Mouse (Mus musculus): ENCODE data around the gene Mybpc2. TPM values are rescaled to one million over a fixed set of nuclear protein-coding genes. Genes with fewer than 3 reads are reported as not detected.

The Mybpc2 gene
- total RNA-seq, 2 experiments from 2014 or later = 4,330 to 4,768 TPM

- no peak for DNase-seq (ENCODE audit: low spot score)
Measured at GRCm38 (mm10) chr7:44465111-44465510, 59.3 kb downstream of the Mybpc2 start, which contains the start of gene Aspdh. Gene Aspdh (plus strand): TSS chr7:44465391.

DNA sequence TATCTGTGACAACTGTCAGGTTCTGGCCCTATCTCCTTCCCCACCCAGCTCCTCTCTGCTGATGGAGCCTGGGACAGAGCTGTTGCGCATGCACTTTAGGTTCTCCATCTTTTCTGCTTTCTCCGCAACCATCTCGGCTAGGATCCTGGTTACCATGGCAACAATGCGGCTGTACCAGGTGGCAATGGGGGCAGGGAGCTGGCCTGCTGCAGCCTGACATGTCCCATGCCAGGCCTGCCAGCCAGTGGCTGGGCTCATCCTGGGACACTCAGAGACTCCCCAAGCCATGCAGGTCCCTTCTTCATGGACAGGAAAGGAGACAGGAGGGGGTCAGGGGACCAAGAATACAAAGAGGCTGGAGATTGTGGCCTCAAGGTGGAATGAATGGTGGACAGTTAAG lies 59.9 kb downstream of the Mybpc2 start:
- DNase-seq (ENCODE audit: low spot score) = no peak

- DNase-seq (ENCODE audit: low spot score) = no peak
Measured at GRCm38 (mm10) chr7:44463556-44464225, 60.8 kb downstream of the Mybpc2 start.

- no peak for DNase-seq (ENCODE audit: low spot score)
Measured at GRCm38 (mm10) chr7:44463056-44463425, 61.4 kb downstream of the Mybpc2 start.

DNA sequence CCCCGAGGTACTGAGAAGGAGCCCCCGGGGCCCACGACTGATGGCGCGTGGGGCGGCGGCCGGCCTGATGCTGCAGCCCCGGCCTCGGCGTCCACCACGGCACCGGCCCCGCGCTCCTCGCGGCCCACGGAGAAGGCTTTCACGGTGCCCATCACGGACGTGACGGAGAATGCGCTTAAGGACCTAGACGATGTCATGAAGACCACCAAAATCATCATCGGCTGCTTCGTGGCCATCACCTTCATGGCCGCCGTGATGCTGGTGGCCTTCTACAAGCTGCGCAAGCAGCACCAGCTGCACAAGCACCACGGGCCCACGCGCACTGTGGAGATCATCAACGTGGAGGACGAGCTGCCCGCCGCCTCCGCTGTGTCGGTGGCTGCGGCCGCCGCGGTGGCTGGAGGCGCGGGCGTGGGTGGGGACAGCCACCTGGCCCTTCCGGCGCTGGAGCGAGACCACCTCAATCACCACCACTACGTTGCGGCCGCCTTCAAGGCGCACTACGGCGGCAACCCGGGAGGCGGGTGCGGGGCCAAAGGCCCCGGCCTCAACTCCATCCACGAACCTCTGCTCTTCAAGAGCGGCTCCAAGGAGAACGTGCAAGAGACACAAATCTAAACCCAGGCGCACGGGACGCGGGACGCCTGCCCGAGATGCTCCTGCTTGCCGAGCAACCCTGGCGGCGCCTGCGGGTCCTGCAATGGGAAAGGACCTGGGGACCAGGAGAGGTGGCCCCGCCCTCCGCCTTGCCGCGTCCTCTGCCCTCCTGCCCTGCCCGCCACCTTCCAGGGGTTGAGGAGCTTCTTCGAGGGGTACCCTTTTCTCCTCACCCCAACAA lies 62.0 kb downstream of the Mybpc2 start:
- no peak for DNase-seq (ENCODE audit: low spot score)

- DNase-seq (ENCODE audit: low spot score) = no peak
Measured at GRCm38 (mm10) chr7:44461503-44462217, 62.8 kb downstream of the Mybpc2 start.

DNA sequence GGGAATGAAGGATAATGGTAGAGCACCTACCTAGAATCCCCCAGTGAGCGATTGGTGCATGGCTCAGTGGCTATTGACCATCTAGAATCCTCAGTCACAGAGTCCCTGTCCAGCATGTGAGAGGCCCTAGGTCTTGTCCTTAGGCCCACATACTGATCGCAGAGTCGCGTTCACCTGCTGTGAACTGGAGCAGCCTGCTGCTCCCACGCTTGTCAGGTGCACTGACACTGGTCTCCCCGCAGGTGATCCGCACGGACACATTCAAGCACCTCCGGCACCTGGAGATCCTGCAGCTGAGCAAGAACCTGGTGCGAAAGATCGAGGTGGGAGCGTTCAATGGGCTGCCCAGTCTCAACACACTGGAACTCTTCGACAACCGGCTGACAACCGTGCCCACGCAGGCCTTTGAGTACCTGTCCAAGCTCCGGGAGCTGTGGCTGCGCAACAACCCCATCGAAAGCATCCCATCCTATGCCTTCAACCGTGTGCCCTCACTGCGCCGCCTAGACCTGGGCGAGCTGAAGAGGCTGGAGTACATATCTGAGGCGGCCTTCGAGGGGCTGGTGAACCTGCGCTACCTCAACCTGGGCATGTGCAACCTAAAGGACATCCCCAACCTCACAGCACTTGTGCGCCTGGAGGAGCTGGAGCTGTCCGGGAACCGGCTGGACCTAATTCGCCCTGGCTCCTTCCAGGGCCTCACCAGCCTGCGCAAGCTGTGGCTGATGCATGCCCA lies 63.5 kb downstream of the Mybpc2 start:
- DNase-seq (ENCODE audit: low spot score) = no peak

- no peak for DNase-seq (ENCODE audit: low spot score)
Measured at GRCm38 (mm10) chr7:44460067-44460466, 64.4 kb downstream of the Mybpc2 start.

GRCm38 (mm10) chr7:44456302-44456701 lies 68.2 kb downstream of the Mybpc2 start:
- no peak for DNase-seq (ENCODE audit: low spot score)

GRCm38 (mm10) chr7:44453256-44453655 lies 71.2 kb downstream of the Mybpc2 start:
- DNase-seq (ENCODE audit: low spot score) = no peak

Small RNA genes within 50 kb of the gene (microRNA-seq; reads per million reads assigned to microRNA genes)
- gene Mir7052 (3.4 reads per million, percentile 2 among the genes with 10 or more reads in this experiment), gene Mir7053 (not detected)

Other genes with a start within 250 kb of the Mybpc2 start
- gene Clec11a, start 217.8 kb downstream of the Mybpc2 start, total RNA-seq (2021) = 1 to 10 TPM in 1 of 2 experiments, under 1 TPM in 1; 0.84 to 1.3 TPM
- gene Shank1, start 214.4 kb downstream of the Mybpc2 start, total RNA-seq (2021) = under 1 TPM; 0.25 to 0.36 TPM
- gene Syt3, start 140.6 kb downstream of the Mybpc2 start, total RNA-seq (2021) = 1 to 10 TPM; 3.4 to 4.8 TPM
- under 1 TPM in 1 of 2 experiments, not detected in 1; 0.25 TPM for gene 1700008O03Rik, start 138.8 kb downstream of the Mybpc2 start, total RNA-seq (2021)
- under 1 TPM in 1 of 2 experiments, not detected in 1; 0.12 TPM for gene Lrrc4b, start 95.6 kb downstream of the Mybpc2 start, total RNA-seq (2021)
- gene Aspdh, start 59.3 kb downstream of the Mybpc2 start, total RNA-seq (2021) = not detected
- gene Josd2, start 56.7 kb downstream of the Mybpc2 start, total RNA-seq (2021) = 10 to 100 TPM; 49.8 to 49.9 TPM
- 10 to 100 TPM; 48.2 to 49.0 TPM for gene Emc10, start 28.1 kb downstream of the Mybpc2 start, total RNA-seq (2021)
- gene Fam71e1, start 28.1 kb downstream of the Mybpc2 start, total RNA-seq (2021) = 1 to 10 TPM; 3.5 to 5.0 TPM
- gene Spib, start 7.4 kb upstream of the Mybpc2 start, total RNA-seq (2021) = under 1 TPM in 1 of 2 experiments, not detected in 1; 0.14 TPM
- 1 to 10 TPM; 4.6 to 4.8 TPM for gene Pold1, start 24.2 kb upstream of the Mybpc2 start, total RNA-seq (2021)
- gene Nr1h2, start 29.3 kb upstream of the Mybpc2 start, total RNA-seq (2021) = 10 to 100 TPM; 42.7 to 45.2 TPM
- gene Napsa, start 47.7 kb upstream of the Mybpc2 start, total RNA-seq (2021) = under 1 TPM; 0.47 to 0.91 TPM
- gene Kcnc3, start 66.0 kb upstream of the Mybpc2 start, total RNA-seq (2021) = 1 to 10 TPM; 3.7 to 5.1 TPM
- 10 to 100 TPM; 43.2 to 45.2 TPM for gene Myh14, start 146.2 kb upstream of the Mybpc2 start, total RNA-seq (2021)
- not detected for gene Izumo2, start 184.1 kb upstream of the Mybpc2 start, total RNA-seq (2021)
- 10 to 100 TPM; 19.5 to 19.8 TPM for gene Vrk3, start 223.8 kb upstream of the Mybpc2 start, total RNA-seq (2021)
- gene Zfp473, start 226.4 kb upstream of the Mybpc2 start, total RNA-seq (2021) = not detected